Mouse (Mus musculus) kidney, postnatal 14 days (tissue): ENCODE data around the gene Zfp428.

Experiments used
- DNase-seq: peaks from one replicate; pipeline ENCODE4 v3.0.0; 2022; ENCODE audit warnings: mixed read lengths

Zfp428 gene

DNA sequence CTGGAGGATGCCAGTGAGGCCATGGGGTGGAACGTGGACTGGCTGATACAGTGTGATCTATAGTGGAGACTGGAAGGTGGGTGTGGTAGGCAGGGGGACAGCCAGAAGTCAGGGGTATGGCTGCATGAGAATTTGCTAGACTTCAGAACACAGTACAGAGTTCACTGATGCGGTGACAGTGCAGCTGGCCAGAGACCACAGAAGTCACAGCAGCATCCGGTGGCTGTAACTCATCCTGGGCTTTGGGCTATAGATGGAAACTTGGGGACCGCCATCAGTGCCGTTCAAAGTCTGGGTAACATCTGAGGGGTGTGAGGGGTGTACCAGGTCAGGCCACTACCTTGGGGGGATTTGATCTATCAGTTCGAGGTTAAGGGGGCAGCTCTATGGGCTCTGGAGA is 16.9 kb downstream of the Zfp428 start:
- no peak for DNase-seq

DNA sequence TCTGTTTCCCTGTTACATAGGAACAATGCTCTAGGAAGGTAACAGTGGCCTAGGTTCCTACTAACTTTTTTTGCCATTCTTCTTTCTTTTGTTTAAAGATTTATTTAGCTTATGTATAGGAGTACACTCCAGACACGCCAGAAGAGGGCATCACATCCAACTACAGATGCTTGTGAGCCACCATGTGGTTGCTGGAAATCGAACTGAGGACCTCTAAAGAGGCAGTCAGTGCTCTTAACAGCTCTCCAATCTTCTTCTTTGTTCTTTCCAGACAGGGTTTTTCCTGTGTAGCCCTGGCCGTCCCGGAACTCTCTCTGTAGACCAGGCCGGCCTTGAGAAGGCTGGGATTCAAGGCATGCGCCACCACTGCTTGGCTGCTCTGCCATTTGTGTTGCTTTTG is 18.2 kb downstream of the Zfp428 start:
- DNase-seq, result no peak

DNA sequence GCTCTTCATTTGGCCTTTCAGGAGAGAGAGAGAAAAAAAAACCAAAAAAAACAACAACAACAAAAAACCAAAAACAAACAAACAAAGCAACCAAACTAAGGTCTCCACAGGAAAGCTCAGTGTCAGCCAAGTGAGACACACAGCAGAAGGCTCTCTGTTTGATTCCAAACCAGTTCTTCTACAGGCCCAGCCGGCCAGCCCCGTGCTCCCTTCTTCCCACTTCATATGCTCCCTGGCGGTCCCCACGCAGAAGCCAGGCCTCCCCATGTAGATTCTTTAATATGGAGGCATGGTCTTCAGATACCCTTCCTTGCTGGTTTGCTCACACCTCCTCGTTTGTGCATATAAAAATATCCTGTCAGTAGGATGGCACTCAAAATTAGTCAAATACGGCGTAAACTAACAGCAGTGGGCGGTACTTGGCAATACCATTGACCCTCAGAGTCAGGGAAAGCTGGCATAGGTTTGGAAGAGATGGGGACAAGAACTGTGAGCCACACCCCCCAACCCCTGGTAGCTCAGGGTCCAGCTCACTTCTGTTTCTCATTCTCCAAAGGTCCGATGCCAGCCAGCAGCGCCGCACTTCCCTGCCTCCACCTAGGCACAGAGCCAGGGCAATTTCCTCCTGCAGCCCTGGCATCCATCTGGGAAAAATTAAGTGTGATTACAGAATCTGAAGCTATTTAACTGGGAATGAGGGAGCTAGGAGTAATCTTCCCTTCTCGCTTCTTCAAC is 19.0 kb downstream of the Zfp428 start:
- no peak for DNase-seq

DNA sequence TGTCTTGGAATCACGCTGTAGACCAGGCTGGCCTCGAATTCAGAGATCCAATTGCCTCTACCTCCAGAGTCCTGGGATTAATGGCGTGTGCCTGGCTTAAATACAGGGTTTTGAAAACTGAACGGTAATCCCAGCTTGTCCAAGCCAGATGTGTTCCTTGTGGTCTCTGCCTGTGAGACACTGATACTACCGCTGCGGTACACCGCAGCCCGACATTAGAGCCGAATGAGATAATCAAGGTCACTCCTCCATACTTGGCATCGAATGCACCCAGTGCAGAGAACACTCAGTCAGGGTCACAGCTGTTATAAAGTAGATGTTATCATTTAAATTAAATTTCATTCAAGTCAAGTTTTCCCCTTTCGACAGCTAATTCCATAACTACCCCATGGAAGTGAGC is 22.1 kb downstream of the Zfp428 start:
- no peak for DNase-seq

DNA sequence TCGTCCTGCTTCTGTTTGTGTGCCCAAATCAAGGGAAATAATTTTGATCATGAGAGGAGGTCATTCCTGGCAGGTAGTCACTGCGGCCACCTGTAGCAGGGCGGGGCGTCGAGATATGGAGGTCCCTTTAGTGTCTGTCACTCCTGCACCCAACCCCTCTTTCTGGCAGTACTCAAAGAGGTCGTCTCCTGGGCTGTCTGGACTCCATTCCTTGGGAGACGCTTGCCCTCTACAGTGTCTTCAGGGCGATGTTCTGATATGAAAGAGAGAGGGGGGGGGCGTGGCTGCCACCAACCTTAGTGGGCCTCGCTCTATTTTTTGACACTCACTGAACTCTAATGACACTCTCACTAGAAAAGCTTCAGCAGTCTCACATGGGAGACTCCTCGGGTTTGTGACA is 22.8 kb downstream of the Zfp428 start:
- DNase-seq, result no peak

DNA sequence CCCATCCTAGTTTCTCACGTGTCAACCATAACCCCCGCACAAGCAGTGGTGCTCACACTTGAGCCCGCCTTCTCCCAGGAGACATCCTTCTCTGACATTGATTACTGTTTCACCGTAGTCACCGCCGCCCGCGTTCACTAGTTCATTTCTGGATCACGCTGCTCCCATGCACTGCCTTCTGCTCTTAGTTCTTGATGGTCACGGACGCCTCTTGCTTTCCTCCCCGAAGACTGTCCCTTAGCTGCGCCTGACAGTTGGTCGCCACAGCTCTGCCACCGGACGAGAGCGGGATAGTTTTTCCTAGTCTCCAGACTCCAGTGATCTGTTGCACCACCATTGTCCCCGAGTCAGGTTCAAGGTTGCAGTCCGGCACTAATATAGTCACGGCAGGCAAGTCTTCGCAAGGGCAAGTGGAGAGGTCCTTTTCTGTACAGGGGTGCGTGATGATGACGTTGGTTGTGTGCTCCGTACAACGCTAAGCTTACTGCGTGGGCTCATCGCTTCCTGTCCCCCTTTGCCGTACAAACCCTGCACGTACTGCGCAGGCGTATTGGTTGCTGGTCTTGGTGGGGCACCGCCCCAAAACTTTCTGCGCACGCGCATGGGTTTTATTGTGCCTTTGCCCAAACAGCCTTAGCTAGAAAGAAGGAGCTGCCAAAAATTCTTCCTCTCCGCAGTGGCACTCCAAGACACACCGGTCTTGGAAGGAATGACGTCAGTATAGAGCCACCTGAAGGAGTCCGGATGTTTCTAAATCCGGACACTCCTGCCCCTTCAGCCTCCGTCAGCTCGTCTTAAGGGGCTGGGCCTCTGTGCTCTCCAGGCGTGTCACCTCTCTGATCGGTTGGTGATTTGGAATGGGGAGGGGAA is 23.5 kb downstream of the Zfp428 start, which contains the start of gene Irgq:
TSS of gene Irgq (plus strand) at position 628 of the 870 bp plus-strand sequence.
- peak; percentile 99 for DNase-seq

DNA sequence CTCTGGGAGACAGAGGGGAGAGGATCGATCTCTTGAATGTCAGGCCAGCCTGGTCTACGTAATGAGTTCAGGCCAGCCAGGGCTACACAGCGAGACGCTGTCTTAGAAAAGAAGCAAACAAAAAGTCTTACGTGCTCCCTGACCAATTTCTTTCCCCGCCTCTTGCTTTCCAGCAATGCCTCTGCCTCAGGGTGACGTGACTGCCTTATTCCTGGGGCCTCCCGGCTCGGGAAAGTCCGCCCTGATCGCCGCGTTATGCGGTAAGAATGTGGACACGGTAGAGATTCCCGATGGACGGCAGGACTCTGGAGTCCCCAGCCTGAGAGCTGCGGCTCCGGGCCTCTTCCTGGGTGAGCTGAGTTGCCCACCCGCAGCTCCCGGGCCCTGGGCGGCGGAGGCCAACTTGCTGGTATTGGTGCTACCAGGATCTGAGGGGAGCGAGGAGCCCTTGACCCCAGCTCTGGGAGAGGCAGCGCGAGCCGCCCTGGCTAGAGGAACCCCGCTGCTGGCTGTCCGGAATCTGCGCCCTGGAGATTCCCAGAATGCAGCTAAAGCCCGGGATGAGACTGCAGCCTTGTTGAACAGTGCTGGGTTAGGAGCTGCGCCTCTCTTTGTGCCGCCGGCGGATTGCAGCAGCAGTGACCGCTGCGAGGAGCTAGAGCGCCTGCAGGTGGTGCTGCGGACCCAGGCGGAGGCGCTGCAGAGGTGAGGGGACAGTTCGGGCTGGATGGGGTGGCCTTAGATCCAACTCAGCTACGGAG is 24.6 kb downstream of the Zfp428 start:
- DNase-seq, result peak; percentile 83

DNA sequence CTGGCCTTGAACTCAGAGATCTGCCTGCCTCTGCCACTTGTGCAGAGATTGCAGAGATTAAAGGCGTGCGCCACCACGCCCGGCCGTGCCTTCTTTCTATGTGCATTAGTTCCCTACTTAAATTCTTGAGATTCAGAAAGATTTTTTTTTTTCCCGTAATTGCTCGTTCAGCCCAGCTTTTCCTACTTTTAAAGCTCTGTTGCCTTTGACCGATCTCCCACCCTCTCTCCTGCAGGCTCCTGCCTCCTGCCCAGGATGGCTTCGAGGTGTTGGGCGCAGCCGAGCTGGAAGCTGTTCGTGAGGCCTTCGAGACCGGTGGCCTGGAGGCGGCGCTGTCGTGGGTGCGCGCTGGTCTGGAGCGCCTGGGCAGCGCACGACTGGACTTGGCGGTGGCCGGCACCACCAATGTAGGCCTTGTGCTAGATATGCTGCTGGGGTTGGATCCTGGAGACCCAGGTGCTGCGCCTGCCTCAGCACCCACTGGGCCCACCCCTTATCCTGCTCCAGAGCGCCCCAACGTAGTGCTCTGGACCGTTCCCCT is 26.3 kb downstream of the Zfp428 start:
- no peak for DNase-seq

DNA sequence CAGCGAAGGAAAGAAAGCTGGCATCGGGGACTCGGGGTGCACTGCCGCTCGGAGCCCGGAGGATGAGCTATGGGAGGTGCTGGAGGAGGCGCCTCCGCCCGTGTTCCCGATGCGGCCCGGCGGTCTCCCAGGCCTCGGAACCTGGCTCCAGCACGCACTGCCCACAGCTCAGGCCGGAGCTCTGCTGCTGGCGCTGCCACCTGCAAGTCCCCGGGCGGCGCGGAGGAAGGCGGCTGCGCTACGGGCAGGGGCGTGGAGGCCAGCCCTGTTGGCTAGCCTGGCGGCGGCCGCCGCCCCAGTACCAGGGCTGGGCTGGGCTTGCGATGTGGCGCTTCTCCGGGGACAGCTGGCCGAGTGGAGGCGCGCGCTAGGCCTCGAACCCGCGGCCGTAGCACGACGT is 27.0 kb downstream of the Zfp428 start:
- DNase-seq, result no peak

DNA sequence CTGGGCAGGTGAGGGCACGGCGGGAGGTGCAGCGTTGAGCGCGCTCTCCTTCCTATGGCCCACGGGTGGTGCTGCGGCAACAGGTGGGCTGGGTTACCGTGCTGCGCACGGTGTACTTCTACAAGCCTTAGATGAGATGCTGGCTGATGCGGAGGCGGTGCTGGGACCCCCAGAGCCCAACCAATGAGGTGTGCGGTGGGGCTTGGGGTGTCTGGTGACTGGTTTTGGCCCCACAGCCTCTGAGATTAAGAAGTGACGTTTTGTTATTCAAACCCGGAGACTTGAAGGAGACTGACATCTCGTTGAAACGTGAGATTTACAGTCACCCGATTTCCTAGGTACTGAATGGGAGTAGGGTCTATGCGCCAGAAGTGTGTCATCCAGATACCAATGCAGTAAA is 27.5 kb downstream of the Zfp428 start:
- DNase-seq, result no peak

DNA sequence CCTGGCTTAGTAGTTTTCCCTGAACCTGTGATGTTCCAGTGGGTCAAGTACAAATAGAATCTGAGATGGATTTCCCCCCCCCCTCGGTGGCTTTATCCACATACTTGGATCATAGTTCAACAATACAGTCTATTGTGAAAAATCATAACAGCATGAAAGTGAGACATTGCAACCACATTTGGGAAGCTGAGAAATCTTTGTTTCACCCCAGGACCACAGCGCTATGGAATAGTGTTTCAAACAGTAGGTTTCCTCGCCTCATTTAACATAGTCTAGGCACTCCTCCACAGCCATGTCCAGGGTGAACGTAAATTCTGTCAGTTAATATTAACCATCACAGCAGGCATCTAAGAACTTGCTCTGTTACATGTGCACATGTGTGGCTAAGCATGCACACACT is 30.3 kb downstream of the Zfp428 start:
- DNase-seq, result no peak

DNA sequence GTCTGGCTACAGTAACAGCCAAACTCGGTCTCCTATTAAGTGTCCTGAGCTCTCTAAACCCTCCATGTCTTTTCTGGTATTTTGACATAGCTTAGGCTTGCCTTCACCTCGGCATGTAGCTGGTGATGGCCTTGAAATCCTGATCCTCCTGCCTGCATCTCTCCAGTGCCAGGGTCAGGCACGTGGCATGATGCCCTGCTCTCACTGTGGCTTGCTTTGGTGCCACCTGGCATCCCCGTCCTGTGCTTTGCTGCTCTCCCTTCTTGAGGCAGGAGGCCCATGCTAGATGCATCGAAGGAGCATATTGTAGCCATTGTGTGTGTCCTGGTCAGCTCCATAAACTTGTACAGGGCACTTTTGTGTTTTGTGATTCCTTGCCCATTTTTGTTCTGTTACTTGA is 30.8 kb downstream of the Zfp428 start:
- no peak for DNase-seq

DNA sequence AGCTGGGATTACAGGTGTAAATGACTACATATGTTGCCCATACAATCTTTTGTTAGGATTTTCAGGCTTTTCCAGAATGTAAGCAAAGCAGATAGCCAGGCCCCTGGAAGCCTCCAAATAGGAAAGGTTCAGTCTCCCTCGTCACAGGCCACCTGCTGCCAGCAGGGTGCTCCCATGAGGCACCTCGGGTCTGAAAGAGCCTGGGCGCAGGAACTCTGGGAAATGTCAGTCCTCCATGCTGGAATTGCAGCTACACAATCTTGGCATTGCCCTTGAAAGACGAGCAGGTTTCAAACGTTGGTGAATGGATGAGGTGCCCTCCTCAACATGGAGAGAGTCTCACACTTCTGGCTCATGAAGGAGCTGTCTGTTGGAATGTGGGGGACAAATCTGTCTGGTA is 31.3 kb downstream of the Zfp428 start:
- peak; percentile 49 for DNase-seq

DNA sequence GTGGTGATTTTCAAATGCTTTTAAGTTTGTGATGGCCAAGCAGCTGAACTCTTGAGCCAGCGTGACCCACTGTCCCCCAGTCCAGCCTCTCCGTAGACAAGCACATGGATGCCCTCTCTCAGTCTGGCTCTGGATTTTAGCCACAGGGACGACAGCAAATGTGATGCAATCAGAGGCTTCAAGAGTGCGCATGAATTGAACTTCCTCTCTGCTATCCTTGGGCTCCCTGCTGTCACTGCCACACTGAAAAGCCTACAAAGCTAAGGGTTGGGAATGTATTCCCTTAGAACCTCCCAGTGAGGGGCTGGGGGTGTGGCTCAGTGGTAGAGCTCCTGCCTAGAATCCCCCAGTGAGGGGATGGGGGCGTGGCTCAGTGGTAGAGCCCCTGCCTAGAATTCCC is 31.9 kb downstream of the Zfp428 start:
- no peak for DNase-seq

DNA sequence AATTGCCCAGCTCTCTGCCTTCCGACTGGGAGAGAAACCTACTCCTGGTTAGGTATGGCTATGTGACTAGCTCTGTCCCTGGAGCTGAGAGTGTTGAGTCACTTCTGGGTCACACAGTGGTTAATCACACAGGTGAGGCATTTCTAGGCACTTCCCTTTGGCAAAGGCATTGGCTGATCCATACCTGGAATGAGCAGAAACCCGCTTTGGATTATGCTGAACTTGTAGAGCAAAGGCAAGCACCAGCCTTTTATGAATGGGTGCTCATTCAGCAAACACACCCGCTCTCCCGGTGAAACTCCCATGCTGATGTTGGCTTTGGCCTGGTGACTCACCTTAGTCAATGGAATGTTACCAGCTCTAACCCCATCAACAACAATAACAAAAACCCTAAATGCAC is 32.9 kb downstream of the Zfp428 start:
- DNase-seq, result no peak

DNA sequence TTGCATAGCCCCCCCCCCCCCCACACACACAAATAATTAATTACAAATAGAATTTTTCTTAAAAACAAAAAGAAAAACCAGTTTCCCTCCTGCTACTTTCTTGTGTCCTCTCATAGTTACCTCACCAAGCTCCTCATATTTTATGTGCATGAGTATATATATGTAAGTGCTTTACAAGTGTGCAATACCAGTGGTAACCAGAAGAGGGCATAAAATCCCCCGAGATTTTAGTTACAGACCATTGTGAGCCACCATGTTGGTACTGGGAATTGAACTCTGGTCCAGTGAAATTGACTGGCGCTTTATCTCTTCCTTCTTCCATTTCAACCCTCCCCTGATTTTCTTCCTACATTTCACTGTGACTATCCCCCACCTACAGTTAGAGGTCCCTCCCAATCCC is 37.7 kb downstream of the Zfp428 start:
- DNase-seq, result no peak

DNA sequence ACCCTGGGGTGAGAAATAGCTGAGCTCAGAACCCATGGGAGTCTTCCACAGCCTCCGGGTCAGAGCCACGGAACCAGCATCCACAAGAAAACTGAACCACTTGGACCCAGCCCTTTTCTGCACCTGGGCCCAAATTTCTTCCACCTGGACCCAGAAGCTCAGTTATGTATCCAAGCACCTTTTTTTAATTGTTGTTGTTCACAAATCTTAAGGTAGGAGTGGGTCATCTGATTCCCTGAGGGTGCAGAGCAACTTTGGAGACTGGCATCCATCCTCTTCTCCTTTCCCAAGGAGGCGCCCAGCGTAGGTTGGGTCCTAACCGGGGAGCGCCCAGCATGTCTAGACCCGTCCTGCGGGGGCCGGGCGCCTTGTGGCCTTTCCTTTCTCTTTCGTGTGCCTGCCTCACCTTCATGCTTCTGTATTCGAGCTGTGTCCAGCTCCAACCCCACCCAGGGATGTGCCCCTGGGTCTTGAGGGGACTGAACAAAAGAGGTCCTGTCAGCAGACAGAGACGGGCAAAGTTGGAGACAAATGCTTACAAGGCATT is 39.3 kb downstream of the Zfp428 start, which contains the start of the genes Pinlyp and Xrcc1:
TSS of gene Pinlyp (minus strand) at position 51 of the 547 bp plus-strand sequence.
TSS of gene Xrcc1 (plus strand) at position 222 of the 547 bp plus-strand sequence.
- DNase-seq, result peak; percentile 23

DNA sequence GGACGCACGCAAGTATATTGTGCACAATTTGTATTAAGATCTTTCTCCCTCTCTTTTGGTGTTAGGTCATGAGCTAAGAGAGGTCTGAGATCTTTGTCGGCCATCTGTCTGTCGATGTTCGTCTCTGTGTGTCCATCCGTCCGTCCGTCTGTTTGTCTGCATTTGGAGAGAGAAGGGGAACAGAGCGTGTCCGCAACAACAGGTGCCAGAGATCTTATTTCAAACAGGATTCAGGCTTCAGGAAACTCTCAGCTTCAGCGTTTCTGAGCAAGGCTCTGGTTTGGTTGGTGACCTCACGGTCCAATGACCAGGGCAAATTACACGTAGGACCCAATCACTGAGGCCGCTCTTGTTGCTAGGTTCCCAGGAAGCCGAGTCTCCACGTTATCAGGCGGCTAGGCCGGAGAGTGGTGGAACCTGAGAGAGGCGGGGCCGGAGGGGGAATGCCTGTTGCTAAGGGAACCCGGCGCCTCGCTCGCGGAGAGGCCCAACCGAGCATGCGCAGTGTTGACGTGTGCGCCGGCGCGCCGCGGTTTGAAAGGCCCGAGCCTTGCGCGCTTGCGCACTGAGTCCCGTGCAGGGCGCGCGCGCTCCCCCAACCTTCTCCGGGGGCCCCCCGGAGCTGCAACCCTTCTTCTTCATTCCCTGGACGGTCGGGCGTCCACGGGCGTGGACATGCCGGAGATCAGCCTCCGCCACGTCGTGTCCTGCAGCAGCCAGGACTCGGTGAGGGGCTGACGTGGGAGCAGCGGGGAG is 40.0 kb downstream of the Zfp428 start:
- peak; percentile 100 for DNase-seq

DNA sequence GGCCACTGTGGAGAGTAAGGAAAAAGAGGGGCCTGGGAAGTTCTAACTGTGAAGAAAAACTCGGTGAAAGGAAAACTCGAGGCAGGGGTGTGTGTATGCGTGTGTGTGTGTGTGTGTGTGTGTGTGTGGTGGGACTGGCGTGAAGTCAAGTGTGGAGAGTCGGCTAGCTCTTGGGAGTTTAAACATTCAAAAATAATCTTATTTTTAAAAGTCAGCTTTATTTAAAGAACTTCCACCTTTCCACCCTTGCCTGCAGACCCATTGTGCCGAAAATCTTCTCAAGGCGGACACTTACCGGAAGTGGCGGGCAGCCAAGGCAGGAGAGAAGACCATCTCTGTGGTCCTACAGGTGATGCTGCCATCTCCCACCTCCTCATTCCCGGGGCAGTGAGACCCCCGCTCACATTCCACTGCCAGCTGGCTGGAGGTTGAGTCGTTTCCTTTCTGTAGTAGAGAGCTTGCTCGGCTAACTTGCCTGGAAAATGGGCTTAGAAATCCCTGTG is 40.8 kb downstream of the Zfp428 start:
- no peak for DNase-seq

DNA sequence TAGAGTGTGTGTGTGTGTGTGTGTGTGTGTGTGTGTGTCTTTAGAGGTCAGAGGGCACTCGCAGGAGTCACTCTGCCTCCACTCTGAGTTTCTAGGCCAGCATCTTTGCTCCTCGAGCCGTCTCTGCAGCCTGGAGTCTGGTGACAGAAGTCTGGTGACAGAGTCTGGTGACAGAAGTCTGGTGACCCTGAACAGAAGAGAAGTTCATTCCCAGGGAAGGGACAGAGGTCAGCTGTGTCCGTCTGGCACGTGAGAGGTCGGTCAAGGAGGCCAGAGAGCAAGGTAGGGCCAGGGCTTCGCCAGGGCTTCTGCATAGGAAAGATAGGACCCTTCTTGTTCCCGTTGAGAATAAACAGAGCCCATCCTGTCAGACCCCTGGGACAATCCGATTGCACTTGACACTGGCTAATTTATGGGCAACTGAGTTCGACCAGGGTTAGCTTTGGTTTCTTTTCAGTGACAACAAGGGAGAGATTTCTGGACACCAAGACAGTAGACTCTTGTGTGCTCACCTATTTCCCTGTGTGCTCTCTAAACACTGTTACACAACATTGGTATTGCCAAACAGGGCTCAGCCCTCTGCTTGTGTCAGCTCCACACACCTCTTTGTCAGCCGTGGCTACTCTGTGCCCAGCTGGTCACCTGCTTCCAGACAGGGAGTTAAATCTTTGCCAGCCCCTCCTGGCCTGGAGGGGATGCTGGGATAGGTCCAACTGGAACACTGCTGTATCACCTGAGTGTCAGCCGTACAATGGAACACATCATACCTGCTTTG is 45.4 kb downstream of the Zfp428 start:
- no peak for DNase-seq

DNA sequence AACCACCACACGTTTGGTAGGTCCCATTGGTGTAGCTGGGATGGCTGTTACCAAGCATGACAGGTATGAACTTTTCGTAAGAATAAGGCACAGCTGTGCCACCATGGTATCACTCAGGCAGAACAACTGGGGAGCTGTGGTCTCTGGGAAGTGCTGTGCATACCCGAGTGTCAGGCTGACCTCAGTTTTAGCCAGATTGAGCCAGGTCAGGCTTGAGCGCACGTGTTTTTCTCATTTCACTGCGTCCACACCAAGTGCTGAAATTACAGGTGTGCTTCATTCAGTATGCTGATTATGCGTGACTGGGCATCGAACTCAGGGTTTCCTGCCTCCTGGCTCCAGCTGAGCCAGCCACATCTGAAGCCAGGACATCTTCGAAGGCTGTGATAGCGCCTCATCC is 49.0 kb downstream of the Zfp428 start:
- DNase-seq, result peak; percentile 32
